Mouse (Mus musculus) heart, postnatal 36 days (tissue): ENCODE results near the gene Dnaic2. TPM values are rescaled to one million over a fixed set of nuclear protein-coding genes. Genes with fewer than 3 reads are reported as not detected.

Experiments
- DNase-seq, 2 experiments: peaks; one replicate each; pipeline ENCODE4 v3.0.0; 2021 to 2022
- intact Hi-C: fragments of 180-260 bp; cut with DNase I; formaldehyde crosslinking; loops from one replicate; pipeline ENCODE4 v1.15.1; 2025
- total RNA-seq, 2 experiments: library from RNA; stranded (reverse); gene quantifications; 2 replicates each; pipeline ENCODE4 v1.2.3; 2021

Dnaic2 gene
- total RNA-seq, 2 experiments from 2014 or later: 0.08 to 0.17 TPM

DNA sequence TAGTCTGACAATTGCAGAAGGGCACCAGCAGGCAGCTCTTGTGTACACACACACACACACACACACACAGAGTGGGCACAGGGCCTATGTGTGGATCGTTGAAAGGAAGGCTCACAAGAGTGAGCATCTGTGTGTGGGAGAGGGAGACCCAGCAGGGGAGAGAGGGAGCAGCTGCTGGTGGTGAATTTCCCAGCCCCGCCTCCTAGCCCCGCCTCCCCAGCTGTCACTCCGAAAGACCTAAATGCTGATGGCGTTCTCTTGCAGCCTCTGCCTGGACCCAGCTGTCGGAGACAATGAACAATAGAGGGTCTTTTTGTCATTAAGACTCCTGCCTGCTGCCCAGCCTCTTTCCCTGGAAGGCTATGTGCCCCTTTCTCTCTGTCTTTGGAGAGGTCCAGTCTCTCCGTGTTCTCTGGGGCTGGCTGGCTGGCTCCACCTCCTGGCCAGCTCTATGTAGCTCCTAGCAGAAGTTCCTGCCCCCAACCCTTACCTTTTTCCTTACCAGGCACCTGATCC is 68.1 kb downstream of the Dnaic2 start:
- DNase-seq: peak; percentile 42 to 46
- intact Hi-C loops: no loop called here

DNA sequence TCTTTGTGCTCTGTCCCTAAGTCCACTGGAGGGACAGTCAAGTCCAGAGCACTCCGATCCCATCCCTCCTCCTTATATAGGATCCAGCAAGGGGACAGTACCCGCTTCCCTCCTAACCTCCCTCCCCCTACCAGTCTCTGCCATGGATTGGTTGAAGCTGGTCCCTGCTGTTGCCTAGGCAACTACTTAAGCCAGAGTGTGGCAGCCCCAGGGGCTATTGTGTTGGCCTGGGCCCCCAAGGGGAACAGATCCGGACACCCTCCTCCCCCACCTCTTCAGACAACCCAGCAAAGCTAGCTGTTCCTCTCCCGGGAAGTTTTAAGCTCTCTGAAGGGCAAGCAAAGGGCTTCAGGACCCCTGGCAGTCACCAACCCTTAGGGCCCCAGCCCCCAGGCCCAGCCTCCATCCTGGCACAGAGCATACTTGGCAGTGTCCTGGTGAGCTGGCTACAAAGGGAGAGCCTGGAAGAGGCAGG is 68.7 kb downstream of the Dnaic2 start, which contains the start of gene Btbd17:
TSS of gene Btbd17 (minus strand) at position 98 of the 475 bp plus-strand sequence.
- DNase-seq: no peak
- intact Hi-C loops: no loop called here

DNA sequence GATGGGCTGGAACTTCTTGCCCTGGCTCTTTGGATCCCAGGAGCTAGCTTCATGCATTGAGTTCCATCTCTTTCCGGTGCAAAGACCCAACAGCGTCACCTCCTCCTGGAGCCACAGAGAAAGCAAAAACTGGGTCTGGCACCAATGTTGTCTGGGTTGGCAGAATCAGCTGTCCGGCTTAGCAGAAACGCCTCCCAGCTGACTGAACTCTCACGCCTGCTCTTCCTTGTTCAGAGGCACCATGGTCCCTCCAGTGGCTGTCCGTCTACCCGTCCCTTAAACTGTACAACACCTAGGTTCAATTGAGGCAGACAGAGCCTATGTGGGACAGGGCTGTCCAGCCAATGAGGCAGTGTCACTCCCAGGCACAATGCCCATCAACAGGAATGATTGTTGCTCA is 70.0 kb downstream of the Dnaic2 start:
- no peak for DNase-seq
- intact Hi-C loops: no loop called here

DNA sequence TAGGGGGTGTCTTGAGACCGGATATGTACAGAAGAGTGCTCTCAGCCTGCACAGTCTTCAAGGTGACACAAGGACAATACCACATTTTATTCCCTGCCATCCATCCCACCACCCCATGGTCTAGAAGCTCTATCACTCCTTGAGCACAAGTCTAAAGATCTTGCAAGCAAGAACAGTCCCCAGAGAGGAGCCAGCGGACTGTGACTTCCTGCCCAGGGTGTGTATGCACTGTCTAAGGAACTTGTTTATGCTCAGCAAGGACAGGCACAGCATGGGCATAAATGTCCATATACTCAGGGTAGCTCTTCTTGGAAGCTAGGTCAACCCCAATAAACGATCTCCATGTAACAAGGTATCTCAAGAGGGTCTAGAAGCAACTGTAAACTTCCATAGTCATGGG is 70.8 kb downstream of the Dnaic2 start:
- intact Hi-C loops: no loop called here

DNA sequence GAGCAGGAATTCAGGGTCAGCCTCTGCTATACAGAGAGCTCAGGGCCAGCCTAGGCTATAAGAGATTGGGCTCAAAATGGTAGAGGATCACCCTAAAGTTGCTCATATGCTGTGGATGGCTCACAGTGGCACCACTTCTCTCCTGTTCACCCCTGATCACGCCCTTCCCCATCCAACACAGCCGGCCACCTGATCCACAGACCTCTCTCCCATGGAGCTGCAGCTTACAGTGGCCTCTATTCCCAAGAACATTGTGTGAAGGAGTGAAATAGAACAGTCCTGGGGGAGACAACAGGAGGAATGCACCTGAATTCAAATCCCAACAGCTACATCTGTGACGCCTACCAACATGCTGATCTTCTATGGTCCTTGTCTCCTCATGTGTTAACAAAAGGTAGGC is 71.4 kb downstream of the Dnaic2 start, which contains the start of gene Gpr142:
TSS of gene Gpr142 (plus strand) at position 301 of the 400 bp plus-strand sequence.
- intact Hi-C loops: no loop called here
- DNase-seq: no peak

More for the DNA sequence above, 70.8 kb downstream of the Dnaic2 start:
- no peak for DNase-seq

DNA sequence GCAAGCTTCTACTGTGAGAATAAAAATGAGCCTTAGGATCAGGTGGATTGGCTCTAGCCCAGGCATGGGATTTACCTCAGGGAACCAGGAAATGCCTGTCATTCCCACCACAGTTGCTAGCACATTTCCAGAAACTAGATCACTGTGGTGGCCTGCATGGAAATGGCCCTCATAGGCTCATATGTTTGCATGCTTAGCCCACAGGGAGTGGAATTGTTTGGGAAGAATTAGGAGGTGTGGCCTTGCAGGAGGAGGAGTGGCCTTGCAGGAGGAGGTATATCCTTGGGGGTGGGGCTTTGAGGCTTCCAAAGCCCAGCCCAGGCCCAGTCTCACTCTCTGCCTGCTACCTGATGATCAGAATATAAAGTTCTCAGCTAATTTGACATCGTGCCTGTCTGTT is 74.7 kb downstream of the Dnaic2 start:
- intact Hi-C loops: no loop called here
- DNase-seq: no peak

DNA sequence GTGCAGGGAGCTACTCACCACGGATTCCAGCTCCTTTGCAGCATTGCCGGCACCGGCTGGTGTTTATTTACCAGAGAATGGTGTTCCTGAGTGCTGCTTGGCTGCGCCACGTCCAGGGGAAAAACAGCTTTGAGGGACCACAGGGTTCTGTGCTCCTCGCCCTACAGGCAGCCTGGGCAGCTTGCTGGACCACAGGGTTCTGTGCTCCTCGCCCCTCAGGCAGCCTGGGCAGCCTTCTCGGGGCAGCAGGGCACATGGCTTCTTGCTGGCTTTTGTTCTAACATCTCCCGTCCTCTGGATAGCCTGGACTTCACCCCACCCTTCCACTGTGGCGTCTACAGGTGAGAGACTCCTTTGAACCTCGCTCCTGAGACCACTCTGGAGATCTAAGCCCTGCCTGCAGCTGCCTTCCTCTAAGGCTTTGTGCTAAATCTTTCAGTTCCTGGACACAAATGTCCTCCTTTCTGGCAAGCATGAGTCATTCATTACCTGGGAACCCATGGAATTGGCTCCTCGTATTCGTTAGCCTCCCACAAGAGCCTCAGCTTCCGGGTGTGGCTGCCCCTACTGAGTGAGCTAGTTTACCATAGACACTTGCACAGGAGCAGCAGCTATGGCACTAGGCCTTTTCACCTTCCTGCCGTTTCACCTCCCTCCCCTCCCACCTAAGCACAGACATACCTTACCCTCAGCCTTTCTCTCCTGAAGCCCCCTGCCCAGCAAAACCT is 75.5 kb downstream of the Dnaic2 start:
- intact Hi-C loops: no loop called here
- no peak for DNase-seq

DNA sequence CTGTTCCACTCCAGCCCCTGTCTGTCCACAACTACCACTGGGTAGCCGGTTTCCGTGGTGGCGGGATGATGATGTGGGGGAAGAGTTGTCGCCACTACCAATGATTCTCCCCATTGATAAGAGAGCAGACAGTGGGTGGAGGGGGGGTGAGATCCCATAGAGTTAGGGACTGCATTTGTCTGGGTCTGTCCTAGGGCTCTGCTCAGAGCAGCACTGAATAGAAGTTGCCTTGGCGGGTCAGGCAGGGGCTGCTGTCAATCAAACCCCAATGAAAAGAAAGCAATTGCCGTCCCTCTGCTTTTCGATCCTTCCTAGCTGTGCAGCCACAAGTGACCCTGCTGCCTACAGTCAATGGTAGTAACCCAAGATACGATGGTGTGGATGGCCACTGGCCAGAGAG is 76.8 kb downstream of the Dnaic2 start:
- intact Hi-C loops: no loop called here
- no peak for DNase-seq

DNA sequence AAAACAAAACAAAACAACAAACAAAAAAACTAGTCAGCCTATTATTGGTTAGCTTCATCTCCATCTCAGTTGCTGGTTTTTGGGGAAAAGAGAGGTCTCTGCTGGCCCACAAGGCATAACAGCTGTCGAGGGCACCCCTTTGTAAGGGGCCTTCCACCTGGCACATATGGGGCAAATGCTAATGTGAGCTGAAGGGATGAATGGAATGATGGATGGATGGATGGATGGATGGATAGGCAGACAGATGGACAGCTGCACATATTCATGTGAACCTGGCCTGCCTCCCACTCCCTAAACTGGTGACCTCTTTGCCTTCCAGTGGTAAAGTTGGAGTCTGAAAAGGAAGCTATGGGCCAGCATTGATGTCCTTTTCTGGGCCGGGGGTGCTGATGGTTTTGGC is 79.8 kb downstream of the Dnaic2 start:
- no peak for DNase-seq
- intact Hi-C loops: no loop called here

Other genes with a start within 250 kb of the Dnaic2 start
- 100 to 1,000 TPM; 567 to 618 TPM for gene Rpl38, start 58.9 kb upstream of the Dnaic2 start, total RNA-seq
- gene Ttyh2, start 52.0 kb upstream of the Dnaic2 start, total RNA-seq: 1 to 10 TPM; 4.2 to 5.3 TPM
- gene Kif19a, start 38.0 kb downstream of the Dnaic2 start, total RNA-seq: under 1 TPM in 1 of 2 experiments, not detected in 1; 0.35 TPM
- gene Btbd17, start 68.5 kb downstream of the Dnaic2 start, total RNA-seq: not detected
- gene Gpr142, start 71.5 kb downstream of the Dnaic2 start, total RNA-seq: not detected
- gene Gprc5c, start 123.7 kb downstream of the Dnaic2 start, total RNA-seq: 10 to 100 TPM; 10.2 to 11.2 TPM
- gene Cd300a, start 162.6 kb downstream of the Dnaic2 start, total RNA-seq: 1 to 10 TPM; 1.6 to 1.8 TPM
- 1 to 10 TPM in 1 of 2 experiments, under 1 TPM in 1; 0.75 to 1.7 TPM for gene Cd300lb, start 207.0 kb downstream of the Dnaic2 start, total RNA-seq
- gene Cd300c, start 241.7 kb downstream of the Dnaic2 start, total RNA-seq: not detected